Mouse (Mus musculus) C2C12 (cell line): Measurements from ENCODE around the gene Hdac5. TPM values are rescaled to one million over a fixed set of nuclear protein-coding genes. Genes with fewer than 3 reads are reported as not detected.

ENCODE experiments used
- H3K27me3 ChIP-seq: one replicate; pipeline ENCODE4 v1.6.1; 2011; ENCODE audit not compliant: control insufficient read depth, insufficient read depth, insufficient read length
- H3K36me3 ChIP-seq: one replicate; pipeline ENCODE4 v1.6.1; 2011; ENCODE audit not compliant: control insufficient read depth, insufficient read depth
- H3K4me3 ChIP-seq: one replicate; pipeline ENCODE4 v1.5.1; 2011; ENCODE audit warnings: mild to moderate bottlenecking, control low read depth; ENCODE audit not compliant: poor library complexity, insufficient read depth, severe bottlenecking
- H3K79me2 ChIP-seq: one replicate; pipeline ENCODE4 v1.6.1; 2011; ENCODE audit not compliant: control insufficient read depth, insufficient read depth
- H3K79me3 ChIP-seq: one replicate; pipeline ENCODE4 v1.6.1; 2011; ENCODE audit warnings: low read depth, control low read depth
- H3ac ChIP-seq: one replicate; pipeline ENCODE3; 2011; ENCODE audit warnings: low read depth; ENCODE audit not compliant: control insufficient read depth, insufficient read length
- CEBPB ChIP-seq: IDR thresholded peaks from one replicate; pipeline ENCODE4 v1.6.1; 2011; ENCODE audit warnings: low read depth, mild to moderate bottlenecking, control low read depth, moderate library complexity
- CTCF ChIP-seq: IDR thresholded peaks from one replicate; pipeline ENCODE4 v1.5.1; 2011; ENCODE audit not compliant: control insufficient read depth, insufficient read depth, insufficient read length
- FOSL1 ChIP-seq: IDR thresholded peaks from one replicate; pipeline ENCODE4 v1.8.0; 2011; ENCODE audit warnings: mild to moderate bottlenecking, low read length; ENCODE audit not compliant: poor library complexity, insufficient read depth, severe bottlenecking
- MAX ChIP-seq: IDR thresholded peaks from one replicate; pipeline ENCODE4 v1.6.1; 2011; ENCODE audit warnings: mild to moderate bottlenecking, control low read depth
- MYOD1 ChIP-seq: IDR thresholded peaks from one replicate; pipeline ENCODE4 v1.6.1; 2011; ENCODE audit warnings: low read depth; ENCODE audit not compliant: control insufficient read depth, insufficient read length
- MYOG ChIP-seq: IDR thresholded peaks from one replicate; pipeline ENCODE4 v1.6.1; 2011; ENCODE audit not compliant: control insufficient read depth, insufficient read length; ENCODE audit errors: extremely low read depth
- USF1 ChIP-seq: IDR thresholded peaks from one replicate; pipeline ENCODE4 v1.6.1; 2011; ENCODE audit warnings: low read depth, mild to moderate bottlenecking, control low read depth, moderate library complexity
- polyA plus RNA-seq: library from polyadenylated mRNA; unstranded; fragments of >200 nt; fragmentation: generic; extraction: Trizol; gene quantifications from one replicate; pipeline ENCODE4 v1.2.1, GENCODE M21; 2012; ENCODE audit warnings: missing spikeins

Hdac5 gene
- polyA plus RNA-seq, 1 experiment = 74.9 TPM

DNA sequence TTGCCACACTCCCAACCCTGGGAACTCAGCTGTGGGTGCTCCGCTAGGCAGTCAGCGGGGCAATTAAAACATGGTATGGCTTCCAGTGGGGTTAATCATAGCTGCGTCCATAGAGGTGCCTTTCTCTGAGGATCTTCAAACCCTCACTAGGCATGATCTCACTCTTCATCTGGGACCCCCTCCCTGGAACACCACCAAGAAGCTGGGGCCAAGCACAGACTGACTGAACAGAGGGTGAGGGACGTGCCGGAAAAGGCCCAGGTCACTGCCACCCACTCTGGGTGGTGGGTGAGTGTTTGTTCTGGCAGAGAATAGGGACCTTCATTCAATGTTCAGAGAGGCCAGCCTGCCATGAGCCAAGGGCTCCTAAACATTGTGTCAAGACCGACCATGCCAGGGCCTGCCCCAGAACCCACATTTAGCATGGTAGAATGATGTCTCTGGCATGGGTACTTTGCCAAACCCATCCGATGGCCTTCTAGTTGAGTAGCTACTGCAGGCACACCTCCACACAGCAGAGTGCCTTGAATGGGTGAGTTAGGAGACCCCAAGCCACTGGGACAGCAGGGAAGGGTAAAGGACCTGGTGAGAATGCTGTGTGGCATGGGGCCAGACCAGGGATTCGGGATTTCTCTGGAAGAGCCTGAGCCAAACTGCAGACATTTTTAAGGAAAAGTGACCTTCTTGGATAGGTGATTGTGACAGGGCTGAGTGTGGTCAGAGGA is 36.8 kb upstream of the Hdac5 start:
- Histone ChIP-seq H3ac (no peak overlapping the region), H3K27me3 (no peaks in the 10 kb centered on the region), H3K79me3 (no peaks in the 10 kb centered on the region), H3K4me3 (no peak overlapping the region), H3K79me2 (no peaks in the 10 kb centered on the region), H3K36me3 (peaks cover 11% of the 10 kb centered on the region)
- no peak for TF ChIP-seq MAX
- no peak for TF ChIP-seq CTCF
- no peak for TF ChIP-seq USF1
- TF ChIP-seq FOSL1 = no peak
- TF ChIP-seq MYOD1 = no peak
- no peak for TF ChIP-seq MYOG
- TF ChIP-seq CEBPB = no peak

- no peaks in the 10 kb centered on the region for H3K79me3 ChIP-seq
- TF ChIP-seq MAX (no peak), CEBPB (no peak), MYOG (no peak)
- no peak overlapping the region for H3ac ChIP-seq
- no peaks in the 10 kb centered on the region for H3K79me2 ChIP-seq
- H3K4me3 ChIP-seq = no peak overlapping the region
- H3K36me3 ChIP-seq = peaks cover 13% of the 10 kb centered on the region
- H3K27me3 ChIP-seq = no peaks in the 10 kb centered on the region
Observed at GRCm38 (mm10) chr11:102265816-102266215, 35.9 kb upstream of the Hdac5 start.

DNA sequence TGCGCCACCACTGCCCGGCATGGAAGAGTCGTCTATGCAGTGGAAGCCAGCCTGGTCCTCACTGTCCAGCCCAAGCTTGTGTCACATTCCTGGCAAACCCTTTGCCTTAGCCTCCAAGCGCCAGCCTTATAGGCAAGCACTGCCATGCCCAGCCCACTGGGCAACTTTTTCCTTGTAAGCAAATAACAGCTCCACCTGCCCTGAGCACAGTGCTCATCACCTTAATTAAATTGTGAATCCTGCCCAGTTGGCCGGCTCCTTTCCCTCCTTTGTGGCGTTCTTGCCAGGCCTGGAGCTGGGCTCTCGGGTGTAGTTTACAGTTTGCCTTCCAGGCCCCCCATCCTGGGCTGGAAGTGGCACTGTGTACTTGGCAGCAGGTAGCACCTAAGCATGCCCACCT is 33.2 kb upstream of the Hdac5 start:
- Histone ChIP-seq H3K36me3 (peaks cover 30% of the 10 kb centered on the region), H3ac (no peak overlapping the region)

GRCm38 (mm10) chr11:102258521-102258920 is 28.6 kb upstream of the Hdac5 start:
- Histone ChIP-seq H3K79me3 (no peaks in the 10 kb centered on the region), H3K79me2 (no peaks in the 10 kb centered on the region), H3K4me3 (no peak overlapping the region), H3K36me3 (peaks cover 61% of the 10 kb centered on the region), H3ac (no peak overlapping the region), H3K27me3 (no peaks in the 10 kb centered on the region)
- TF ChIP-seq CTCF = no peak
- TF ChIP-seq MAX = no peak
- TF ChIP-seq FOSL1 = no peak
- TF ChIP-seq MYOG = no peak
- no peak for TF ChIP-seq USF1
- no peak for TF ChIP-seq CEBPB
- TF ChIP-seq MYOD1 = no peak

More for the DNA sequence above, 33.2 kb upstream of the Hdac5 start:
- no peaks in the 10 kb centered on the region for H3K79me2 ChIP-seq
- no peaks in the 10 kb centered on the region for H3K79me3 ChIP-seq
- TF ChIP-seq MYOD1 = no peak
- no peak for TF ChIP-seq MYOG
- no peak for TF ChIP-seq USF1
- TF ChIP-seq FOSL1 = no peak
- no peak for TF ChIP-seq CEBPB
- TF ChIP-seq CTCF = no peak
- no peak for TF ChIP-seq MAX
- H3K4me3 ChIP-seq = no peak overlapping the region
- H3K27me3 ChIP-seq = no peaks in the 10 kb centered on the region

DNA sequence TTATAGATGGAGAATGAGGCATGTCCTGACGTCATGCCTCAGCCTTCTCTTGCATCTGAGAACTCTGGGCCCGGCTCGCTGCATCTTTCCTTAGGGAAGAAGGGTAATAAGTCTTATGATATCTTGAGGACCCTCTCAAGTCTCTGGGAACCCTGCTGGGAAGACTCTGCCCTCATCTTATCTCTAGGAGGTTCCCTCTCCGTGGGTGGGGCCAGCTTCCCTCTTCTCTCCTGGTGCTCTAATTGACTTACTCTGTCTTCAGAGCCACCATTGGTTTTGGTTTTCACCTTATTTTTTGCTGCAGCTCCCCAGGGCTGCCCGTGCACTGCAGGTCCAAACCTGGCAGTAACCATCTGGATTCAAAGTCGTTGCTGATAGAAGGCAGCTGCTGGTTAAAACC is 28.1 kb upstream of the Hdac5 start:
- H3K79me2 ChIP-seq = no peaks in the 10 kb centered on the region
- H3K4me3 ChIP-seq = no peak overlapping the region
- no peaks in the 10 kb centered on the region for H3K27me3 ChIP-seq
- H3K36me3 ChIP-seq = peaks cover 65% of the 10 kb centered on the region
- no peak overlapping the region for H3ac ChIP-seq
- no peaks in the 10 kb centered on the region for H3K79me3 ChIP-seq
- TF ChIP-seq MYOG (no peak), USF1 (no peak), CEBPB (no peak), FOSL1 (no peak), MYOD1 (no peak), MAX (no peak), CTCF (no peak)

DNA sequence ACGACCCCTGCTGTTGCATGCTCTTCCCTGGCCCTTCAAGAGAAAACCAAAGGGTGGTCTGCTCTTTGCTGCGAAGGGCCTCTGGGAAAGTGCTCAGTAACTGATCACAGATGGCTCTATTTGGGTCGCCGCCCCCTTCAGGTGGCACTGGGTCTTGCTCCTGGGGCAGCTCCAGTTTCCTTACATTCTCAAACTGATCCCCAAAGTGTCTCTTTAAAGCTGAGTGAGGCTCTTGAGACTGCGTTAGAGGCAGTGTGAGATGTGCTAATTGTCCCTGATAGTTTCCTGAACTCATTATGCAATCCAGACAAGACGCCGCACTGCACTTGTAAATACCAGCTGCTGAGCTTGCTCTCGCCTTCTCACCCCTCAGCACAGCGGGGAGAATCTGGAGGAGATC is 27.5 kb upstream of the Hdac5 start:
- Histone ChIP-seq H3K4me3 (no peak overlapping the region), H3K36me3 (peaks cover 67% of the 10 kb centered on the region), H3ac (no peak overlapping the region)

More for the DNA sequence above, 27.5 kb upstream of the Hdac5 start:
- H3K79me3 ChIP-seq = no peaks in the 10 kb centered on the region
- H3K27me3 ChIP-seq = no peaks in the 10 kb centered on the region
- no peaks in the 10 kb centered on the region for H3K79me2 ChIP-seq
- TF ChIP-seq USF1 (no peak), CTCF (no peak), FOSL1 (no peak), MYOD1 (no peak), MYOG (no peak), MAX (no peak), CEBPB (no peak)
